Comparison of ENCODE assay signal across 9 mouse cellular contexts in genomic region chr4:120215915-120216591, GRCm38 (mm10). TPM values are rescaled to one million over a fixed set of nuclear protein-coding genes. Genes with fewer than 3 reads are reported as not detected.
DNase-seq lines count a peak whose midpoint lies in the region; ATAC-seq and TF ChIP-seq lines count a peak whose summit lies in the region.
"Had no signal": no experiment of that assay in that cellular context is flagged by ENCODE, and none has a peak within 500 bp of the region (broad histone marks: within the 10 kb centered on the region; RNA-seq: fewer than 3 reads in every experiment).

No protein-coding gene starts in this region.

- no peak overlapping the region for H3K9ac ChIP-seq in kidney, postnatal 0 days (ENCODE audit: low read depth, low read length)
- H3K9ac ChIP-seq in lung, embryonic 16.5 days (ENCODE audit: low read length): no peak overlapping the region

- 35% methylated on average over 10 of the region's 10 CpGs for WGBS in kidney, postnatal 0 days
- WGBS in lung, embryonic 16.5 days: 33% methylated on average over 10 of the region's 10 CpGs

- peak; percentile 70 for TF ChIP-seq CTCF in kidney, postnatal 0 days (IDR thresholded peaks at IDR 0.05; ENCODE audit: low read depth)

- no peak overlapping the region for H3K4me3 ChIP-seq in kidney, postnatal 0 days (replicated peaks; ENCODE audit: low read depth, low read length)
- no peak overlapping the region for H3K4me3 ChIP-seq in lung, embryonic 16.5 days (ENCODE audit: low read length)
- H3K4me3 ChIP-seq: erythroblast, embryonic 14.5 days had no signal

- H3K36me3 ChIP-seq in kidney, postnatal 0 days (ENCODE audit: insufficient read depth, low read length): no peaks in the 10 kb centered on the region
- no peaks in the 10 kb centered on the region for H3K36me3 ChIP-seq in lung, embryonic 16.5 days (ENCODE audit: control insufficient read depth, insufficient read depth, low read length)

- no peak for ATAC-seq in kidney, postnatal 0 days (replicated peaks; ENCODE audit: low FRiP score, low read depth)
- peak; percentile 27; the same call in 1 of the 2 replicates for ATAC-seq in lung, embryonic 16.5 days (ENCODE audit: low read depth)

- H3K9me3 ChIP-seq in kidney, postnatal 0 days (replicated peaks; ENCODE audit: low read length): no peaks in the 10 kb centered on the region
- H3K9me3 ChIP-seq in lung, embryonic 16.5 days (ENCODE audit: control insufficient read depth, low read length): no peaks in the 10 kb centered on the region

- no peaks in the 10 kb centered on the region for H3K27me3 ChIP-seq in kidney, postnatal 0 days (ENCODE audit: insufficient read depth, low read length)
- no peaks in the 10 kb centered on the region for H3K27me3 ChIP-seq in lung, embryonic 16.5 days (ENCODE audit: control insufficient read depth, insufficient read depth, low read depth, low read length)

- H3K4me2 ChIP-seq in kidney, postnatal 0 days (ENCODE audit: low read length): no peak overlapping the region
- H3K4me2 ChIP-seq in lung, embryonic 16.5 days (ENCODE audit: low read depth, low read length): no peak overlapping the region

- no peak overlapping the region for H3K27ac ChIP-seq in kidney, postnatal 0 days
- no peak overlapping the region for H3K27ac ChIP-seq in lung, embryonic 16.5 days (ENCODE audit: low read length)

- no peaks in the 10 kb centered on the region for H3K4me1 ChIP-seq in kidney, postnatal 0 days (replicated peaks; ENCODE audit: insufficient read depth, low read length)
- H3K4me1 ChIP-seq in lung, embryonic 16.5 days (replicated peaks; ENCODE audit: control insufficient read depth, insufficient read depth, low read length): no peaks in the 10 kb centered on the region

- DNase-seq in urinary bladder, postnatal 25 days (ENCODE audit: low spot score): peak; percentile 31
- DNase-seq in urinary bladder, adult 18-20 months (ENCODE audit: low spot score in 2 of 2): no peak
- peak; percentile 68 for DNase-seq in cerebellum, adult 8-10 months
- DNase-seq in forelimb bud, embryonic 11.5 days (ENCODE audit: low read depth, low spot score): peak; percentile 54
- peak; percentile 37 for DNase-seq in kidney, postnatal 0 days (ENCODE audit: low spot score)
- DNase-seq in retina, embryonic 14.5 days (ENCODE audit: low spot score): peak; percentile 78
- no peak for DNase-seq in urinary bladder, postnatal 10 days (ENCODE audit: low spot score)

RNA-seq across cellular contexts. Expression of gene Edn2, which starts 55.0 kb away (rescaled TPM):
- polyA plus RNA-seq in kidney, postnatal 0 days (2015; fragmentation: Nextera tagmentation; extraction: Ambion mirVana): 0.09 TPM in 1 of 2 replicates, not detected in the other
- polyA plus RNA-seq in lung, embryonic 16.5 days (2015; fragmentation: Nextera tagmentation; extraction: Ambion mirVana): 0.74 and 0.85 TPM in 2 replicates
- polyA plus RNA-seq: erythroblast, embryonic 14.5 days had no signal

Comparison
In these comparisons a context has a peak if more than half of its experiments do, and no peak if none do; other contexts are left out.
1. DNase-seq: peak in urinary bladder, postnatal 25 days (single experiment), cerebellum, adult 8-10 months (single experiment), forelimb bud, embryonic 11.5 days (single experiment), kidney, postnatal 0 days (single experiment) and retina, embryonic 14.5 days (single experiment); none in urinary bladder, adult 18-20 months (0 of 2) and urinary bladder, postnatal 10 days (single experiment).